Mouse (Mus musculus) hindbrain, embryonic 14.5 days (tissue): ENCODE measurements around the gene Spred2. TPM values are rescaled to one million over a fixed set of nuclear protein-coding genes. Genes with fewer than 3 reads are reported as not detected.

Experiments
- ATAC-seq: fragments of 200-750 bp; cut with Nextera tagmentation; 2 replicates; pipeline ENCODE4 v1.8.0; 2017; ENCODE audit warnings: moderate number of reproducible peaks, mild to moderate bottlenecking, moderate TSS enrichment, moderate library complexity; ENCODE audit not compliant: low FRiP score
- DNase-seq: peaks from one replicate; pipeline ENCODE4 v3.0.0-alpha.2; 2015; ENCODE audit warnings: low spot score
- H3K27ac ChIP-seq: fragments of 300-500 bp; sonication (generic); 2 replicates; pipeline ENCODE4 v1.5.1; 2014; ENCODE audit warnings: mild to moderate bottlenecking, moderate library complexity
- H3K27me3 ChIP-seq: fragments of 300-500 bp; sonication (generic); 2 replicates; pipeline ENCODE4 v1.6.1; 2014; ENCODE audit warnings: mild to moderate bottlenecking, low read length, mixed read lengths; ENCODE audit not compliant: control insufficient read depth, insufficient read depth
- H3K36me3 ChIP-seq: fragments of 300-500 bp; sonication (generic); replicated peaks from 2 replicates; pipeline ENCODE4 v1.6.1; 2014; ENCODE audit not compliant: control insufficient read depth, insufficient read depth
- H3K4me1 ChIP-seq: fragments of 300-500 bp; sonication (generic); replicated peaks from 2 replicates; pipeline ENCODE4 v1.6.1; 2014; ENCODE audit warnings: antibody characterized with exemption, low read length, mixed read lengths; ENCODE audit not compliant: control insufficient read depth, insufficient read depth
- H3K4me2 ChIP-seq: fragments of 300-500 bp; sonication (generic); replicated peaks from 2 replicates; pipeline ENCODE4 v1.6.1; 2014; ENCODE audit warnings: mild to moderate bottlenecking, moderate library complexity
- H3K4me3 ChIP-seq: fragments of 300-500 bp; sonication (generic); replicated peaks from 2 replicates; pipeline ENCODE4 v1.5.1; 2014; ENCODE audit warnings: mild to moderate bottlenecking, low read length
- H3K9ac ChIP-seq: fragments of 300-500 bp; sonication (generic); 2 replicates; pipeline ENCODE4 v1.6.1; 2014
- H3K9me3 ChIP-seq: fragments of 300-500 bp; sonication (generic); 2 replicates; pipeline ENCODE4 v1.6.1; 2016; ENCODE audit warnings: low read length; ENCODE audit not compliant: control insufficient read depth
- WGBS: fragments of 180-500 bp; shearing (Covaris S2); extraction: QIAGEN DNeasy Blood & Tissue Kit; methylation state at CpG from one replicate; pipeline ENCODE4 v1.1.7; 2014; 5-methylcytosine and 5-hydroxymethylcytosine counted together
- polyA plus RNA-seq: library from polyadenylated mRNA; unstranded; fragments of >200 nt; fragmentation: Nextera tagmentation; extraction: Ambion mirVana; gene quantifications from 2 replicates; pipeline ENCODE4 v1.2.1, GENCODE M21; 2014

The Spred2 gene
- polyA plus RNA-seq, 1 experiment from 2014 or later, result 6.4 TPM

GRCm38 (mm10) chr11:19984029-19984428, 59.9 kb downstream of the Spred2 start:
- H3K27ac ChIP-seq, result no peak overlapping the region
- no peak overlapping the region for H3K4me2 ChIP-seq
- H3K27me3 ChIP-seq, result no peaks in the 10 kb centered on the region
- DNase-seq, result no peak
- H3K9me3 ChIP-seq, result no peaks in the 10 kb centered on the region
- H3K36me3 ChIP-seq, result no peaks in the 10 kb centered on the region
- H3K9ac ChIP-seq, result no peak overlapping the region
- no peak for ATAC-seq
- no peak overlapping the region for H3K4me3 ChIP-seq
- whole genome bisulfite sequencing, result 87% methylated on average over 9 of the region's 9 CpGs
- peaks cover 22% of the 10 kb centered on the region; the same call in 1 of the 2 replicates for H3K4me1 ChIP-seq

GRCm38 (mm10) chr11:19985283-19985854, 61.2 kb downstream of the Spred2 start:
- Histone ChIP-seq H3K9ac (no peak overlapping the region), H3K36me3 (no peaks in the 10 kb centered on the region), H3K4me3 (no peak overlapping the region), H3K4me1 (peaks cover 16% of the 10 kb centered on the region; the same call in 1 of the 2 replicates), H3K27ac (no peak overlapping the region), H3K27me3 (no peaks in the 10 kb centered on the region), H3K4me2 (no peak overlapping the region), H3K9me3 (no peaks in the 10 kb centered on the region)
- 72% methylated on average over 5 of the region's 5 CpGs for WGBS
- no peak for ATAC-seq
- no peak for DNase-seq

- 44% methylated on average over 1 of the region's 1 CpGs for WGBS
- no peak for ATAC-seq
- peaks cover 16% of the 10 kb centered on the region; the same call in 1 of the 2 replicates for H3K4me1 ChIP-seq
These were observed 62.3 kb downstream of the Spred2 start for GRCm38 (mm10) chr11:19986443-19986861.

GRCm38 (mm10) chr11:19986871-19987755, 62.9 kb downstream of the Spred2 start:
- H3K4me1 ChIP-seq, result peaks cover 16% of the 10 kb centered on the region; the same call in 1 of the 2 replicates

More at GRCm38 (mm10) chr11:19986443-19986861, 62.3 kb downstream of the Spred2 start:
- H3K27ac ChIP-seq, result no peak overlapping the region
- H3K9ac ChIP-seq, result no peak overlapping the region
- H3K36me3 ChIP-seq, result no peaks in the 10 kb centered on the region
- H3K9me3 ChIP-seq, result no peaks in the 10 kb centered on the region
- no peak for DNase-seq
- H3K27me3 ChIP-seq, result no peaks in the 10 kb centered on the region
- no peak overlapping the region for H3K4me3 ChIP-seq
- H3K4me2 ChIP-seq, result no peak overlapping the region

GRCm38 (mm10) chr11:19987756-19988091, 63.5 kb downstream of the Spred2 start:
- no peak for ATAC-seq
- Histone ChIP-seq H3K9ac (no peak overlapping the region), H3K4me2 (no peak overlapping the region), H3K4me1 (peaks cover 16% of the 10 kb centered on the region; the same call in 1 of the 2 replicates), H3K27me3 (no peaks in the 10 kb centered on the region), H3K36me3 (no peaks in the 10 kb centered on the region), H3K4me3 (no peak overlapping the region), H3K27ac (no peak overlapping the region), H3K9me3 (no peaks in the 10 kb centered on the region)
- DNase-seq, result no peak
- 20% methylated on average over 9 of the region's 9 CpGs for WGBS

More at GRCm38 (mm10) chr11:19986871-19987755, 62.9 kb downstream of the Spred2 start:
- H3K27ac ChIP-seq, result no peak overlapping the region
- H3K4me2 ChIP-seq, result no peak overlapping the region
- H3K9me3 ChIP-seq, result no peaks in the 10 kb centered on the region
- H3K27me3 ChIP-seq, result no peaks in the 10 kb centered on the region
- no peaks in the 10 kb centered on the region for H3K36me3 ChIP-seq
- H3K9ac ChIP-seq, result no peak overlapping the region
- no peak overlapping the region for H3K4me3 ChIP-seq
- DNase-seq (no peak), ATAC-seq (no peak)
- WGBS, result 27% methylated on average over 17 of the region's 17 CpGs

GRCm38 (mm10) chr11:19988224-19988623, 64.0 kb downstream of the Spred2 start:
- H3K9ac ChIP-seq, result no peak overlapping the region
- 61% methylated on average over 5 of the region's 5 CpGs for WGBS
- DNase-seq, result no peak
- no peaks in the 10 kb centered on the region for H3K9me3 ChIP-seq
- H3K4me2 ChIP-seq, result no peak overlapping the region
- H3K27me3 ChIP-seq, result no peaks in the 10 kb centered on the region
- no peak overlapping the region for H3K4me3 ChIP-seq
- no peaks in the 10 kb centered on the region for H3K36me3 ChIP-seq
- ATAC-seq, result no peak
- H3K4me1 ChIP-seq, result peaks cover 13% of the 10 kb centered on the region; the same call in 1 of the 2 replicates
- no peak overlapping the region for H3K27ac ChIP-seq

- DNase-seq, result no peak
- Histone ChIP-seq H3K27ac (no peak overlapping the region), H3K4me3 (no peak overlapping the region), H3K36me3 (no peaks in the 10 kb centered on the region), H3K4me2 (no peak overlapping the region), H3K9me3 (no peaks in the 10 kb centered on the region), H3K9ac (no peak overlapping the region), H3K4me1 (peaks cover 11% of the 10 kb centered on the region; the same call in 1 of the 2 replicates), H3K27me3 (no peaks in the 10 kb centered on the region)
- no peak for ATAC-seq
- 76% methylated on average over 6 of the region's 6 CpGs for WGBS
These were observed 64.5 kb downstream of the Spred2 start for GRCm38 (mm10) chr11:19988631-19989030.

GRCm38 (mm10) chr11:19989141-19989910, 65.2 kb downstream of the Spred2 start:
- no peak for DNase-seq
- no peaks in the 10 kb centered on the region for H3K36me3 ChIP-seq
- H3K4me2 ChIP-seq, result no peak overlapping the region
- 92% methylated on average over 13 of the region's 13 CpGs for WGBS
- H3K4me1 ChIP-seq, result peaks cover 11% of the 10 kb centered on the region; the same call in 1 of the 2 replicates
- no peaks in the 10 kb centered on the region for H3K27me3 ChIP-seq
- no peak for ATAC-seq
- H3K27ac ChIP-seq, result no peak overlapping the region
- H3K9ac ChIP-seq, result no peak overlapping the region
- H3K9me3 ChIP-seq, result no peaks in the 10 kb centered on the region
- no peak overlapping the region for H3K4me3 ChIP-seq

GRCm38 (mm10) chr11:19990731-19991130, 66.6 kb downstream of the Spred2 start:
- H3K4me2 ChIP-seq, result no peak overlapping the region
- ATAC-seq, result no peak
- H3K27ac ChIP-seq, result no peak overlapping the region
- no peak overlapping the region for H3K4me3 ChIP-seq
- no peaks in the 10 kb centered on the region for H3K27me3 ChIP-seq
- peaks cover 11% of the 10 kb centered on the region; the same call in 1 of the 2 replicates for H3K4me1 ChIP-seq
- no peaks in the 10 kb centered on the region for H3K9me3 ChIP-seq
- no peak overlapping the region for H3K9ac ChIP-seq
- DNase-seq, result no peak
- no peaks in the 10 kb centered on the region for H3K36me3 ChIP-seq
- WGBS, result 85% methylated on average over 2 of the region's 2 CpGs
